Mouse (Mus musculus) embryonic facial prominence, embryonic 11.5 days (tissue): ENCODE results near the gene Cers2. TPM values are rescaled to one million over a fixed set of nuclear protein-coding genes. Genes with fewer than 3 reads are reported as not detected.
A peak's percentile ranks its signal among the peaks of the same experiment; 100 is the strongest.

ENCODE experiments used
- ATAC-seq: fragments of 200-750 bp; cut with Nextera tagmentation; replicated peaks from 2 replicates; pipeline ENCODE4 v1.8.0; 2017; ENCODE audit warnings: low read depth; ENCODE audit not compliant: insufficient number of reproducible peaks, low FRiP score, low TSS enrichment
- DNase-seq: peaks from one replicate; pipeline ENCODE4 v3.0.0-alpha.2; 2015; ENCODE audit warnings: low spot score
- H3K27ac ChIP-seq: fragments of 300-500 bp; sonication (generic); replicated peaks from 2 replicates; pipeline ENCODE4 v1.5.1; 2014; ENCODE audit warnings: mild to moderate bottlenecking, low read depth, low read length, control low read depth
- H3K27me3 ChIP-seq: fragments of 300-500 bp; sonication (generic); 2 replicates; pipeline ENCODE4 v1.6.1; 2014; ENCODE audit warnings: mild to moderate bottlenecking, low read length, moderate library complexity, mixed read lengths; ENCODE audit not compliant: control insufficient read depth, insufficient read depth
- H3K36me3 ChIP-seq: fragments of 300-500 bp; sonication (generic); replicated peaks from 2 replicates; pipeline ENCODE4 v1.6.1; 2014; ENCODE audit warnings: low read depth, mild to moderate bottlenecking, low read length, moderate library complexity, mixed read lengths; ENCODE audit not compliant: control insufficient read depth, insufficient read depth
- H3K4me1 ChIP-seq: fragments of 300-500 bp; sonication (generic); 2 replicates; pipeline ENCODE4 v1.6.1; 2014; ENCODE audit warnings: low read length, mixed read lengths; ENCODE audit not compliant: control insufficient read depth, insufficient read depth
- H3K4me2 ChIP-seq: fragments of 300-500 bp; sonication (generic); 2 replicates; pipeline ENCODE4 v1.6.1; 2014; ENCODE audit warnings: low read depth, mild to moderate bottlenecking, control low read depth, low read length, moderate library complexity
- H3K4me3 ChIP-seq: fragments of 300-500 bp; sonication (generic); 2 replicates; pipeline ENCODE4 v1.5.1; 2014; ENCODE audit warnings: low read depth, low read length, control low read depth
- H3K9ac ChIP-seq: fragments of 300-500 bp; sonication (generic); replicated peaks from 2 replicates; pipeline ENCODE4 v1.6.1; 2014; ENCODE audit warnings: mild to moderate bottlenecking, control low read depth, low read length
- H3K9me3 ChIP-seq: fragments of 300-500 bp; sonication (generic); replicated peaks from 2 replicates; pipeline ENCODE4 v1.6.1; 2016; ENCODE audit warnings: mild to moderate bottlenecking, low read length, inconsistent platforms, mixed read lengths; ENCODE audit not compliant: control insufficient read depth
- WGBS: fragments of 180-500 bp; shearing (Covaris S2); extraction: QIAGEN DNeasy Blood & Tissue Kit; methylation state at CpG from one replicate; pipeline ENCODE4 v1.1.7; 2014; 5-methylcytosine and 5-hydroxymethylcytosine counted together
- polyA plus RNA-seq: library from polyadenylated mRNA; unstranded; fragments of >200 nt; fragmentation: Nextera tagmentation; extraction: Ambion mirVana; gene quantifications from 2 replicates; pipeline ENCODE4 v1.2.1, GENCODE M21; 2014

Cers2 gene
- polyA plus RNA-seq, 1 experiment from 2014 or later = 117 TPM

- no peak for ATAC-seq
- WGBS = 82% methylated on average over 3 of the region's 3 CpGs
These were observed 13.3 kb upstream of the Cers2 start for GRCm38 (mm10) chr3:95301204-95301796.

DNA sequence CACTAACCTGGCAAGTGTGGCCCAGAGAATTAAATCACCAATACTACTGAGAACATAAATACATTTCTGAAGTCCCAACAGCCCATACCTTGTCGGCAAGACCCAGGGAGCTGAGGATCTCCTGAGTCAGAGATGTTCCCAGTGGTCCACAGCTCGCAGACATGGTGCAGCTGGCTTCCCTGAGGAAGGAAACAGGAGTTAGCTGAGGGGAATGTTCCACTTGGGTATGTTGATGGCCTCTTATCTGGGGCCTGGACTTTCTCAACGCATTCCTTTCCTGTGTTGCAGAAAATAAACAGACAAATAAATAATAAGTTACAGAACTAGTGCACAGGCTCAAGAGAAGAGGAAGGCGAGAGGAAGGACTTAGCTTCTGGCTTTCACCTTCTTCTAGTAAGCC is 8.3 kb upstream of the Cers2 start:
- no peak overlapping the region for H3K4me3 ChIP-seq
- ATAC-seq = no peak
- 87% methylated on average over 4 of the region's 4 CpGs for WGBS
- H3K27me3 ChIP-seq = no peaks in the 10 kb centered on the region
- H3K27ac ChIP-seq = no peak overlapping the region
- no peak overlapping the region for H3K4me2 ChIP-seq
- H3K9ac ChIP-seq = no peak overlapping the region
- no peak for DNase-seq
- no peaks in the 10 kb centered on the region for H3K4me1 ChIP-seq
- no peaks in the 10 kb centered on the region for H3K9me3 ChIP-seq
- H3K36me3 ChIP-seq = no peaks in the 10 kb centered on the region

More at GRCm38 (mm10) chr3:95301204-95301796, 13.3 kb upstream of the Cers2 start:
- H3K4me1 ChIP-seq = no peaks in the 10 kb centered on the region
- H3K9ac ChIP-seq = no peak overlapping the region
- no peak overlapping the region for H3K4me2 ChIP-seq
- no peaks in the 10 kb centered on the region for H3K36me3 ChIP-seq
- no peak for DNase-seq
- H3K9me3 ChIP-seq = no peaks in the 10 kb centered on the region
- no peaks in the 10 kb centered on the region for H3K27me3 ChIP-seq
- H3K4me3 ChIP-seq = no peak overlapping the region
- H3K27ac ChIP-seq = no peak overlapping the region

DNA sequence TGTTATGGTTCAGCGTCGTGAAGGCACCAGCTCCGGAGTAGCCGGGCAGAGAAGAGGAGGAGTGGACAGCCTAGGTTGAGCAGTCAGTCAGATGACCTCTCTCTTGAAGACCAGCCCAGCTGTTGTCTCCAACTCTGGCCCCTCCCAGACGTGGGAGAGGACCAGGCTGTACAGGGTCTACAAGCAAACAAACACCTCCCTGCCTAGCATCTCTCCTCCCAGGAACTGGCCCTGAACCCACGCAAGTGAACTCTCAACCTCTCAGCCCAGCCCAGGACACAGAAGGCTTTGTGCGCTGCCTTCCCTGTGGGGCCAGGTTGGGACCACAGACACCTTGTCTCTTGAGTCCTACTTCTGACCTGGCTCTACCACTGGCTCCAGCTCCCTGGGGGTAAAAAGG is 7.5 kb upstream of the Cers2 start, which contains the start of gene Anxa9:
Gene Anxa9, minus strand, starts transcription at position 77 of the 400 bp plus-strand sequence.
- Histone ChIP-seq H3K4me2 (no peak within 1 kb of the TSS), H3K27ac (no peak within 1 kb of the TSS), H3K9ac (no peak within 1 kb of the TSS), H3K4me3 (no peak within 1 kb of the TSS), H3K36me3 (no peaks in the 10 kb centered on the region), H3K27me3 (no peaks in the 10 kb centered on the region), H3K9me3 (no peaks in the 10 kb centered on the region), H3K4me1 (no peaks in the 10 kb centered on the region)
- DNase-seq = no peak
- 56% methylated on average over 7 of the region's 7 CpGs for WGBS
- ATAC-seq = no peak

DNA sequence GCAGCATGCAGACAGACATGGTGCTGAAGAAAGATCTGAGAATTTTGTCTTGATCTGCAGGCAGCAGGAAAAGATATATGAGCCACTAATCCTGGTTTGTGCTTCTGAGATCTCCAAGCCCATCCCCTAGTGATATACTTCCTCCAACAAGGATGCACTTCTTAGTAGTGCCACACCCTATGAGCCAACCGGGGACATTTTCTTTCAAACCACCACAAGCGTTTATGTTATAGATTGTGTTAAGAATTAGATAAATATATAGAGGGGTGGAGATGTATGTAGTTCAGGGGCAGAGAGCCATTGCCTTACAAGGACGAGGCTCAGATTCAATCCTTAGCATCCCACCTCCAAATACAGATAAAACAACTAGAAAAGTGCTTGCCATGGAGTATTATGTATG is 4.1 kb upstream of the Cers2 start:
- Histone ChIP-seq H3K4me1 (no peaks in the 10 kb centered on the region), H3K27ac (no peak overlapping the region), H3K36me3 (no peaks in the 10 kb centered on the region), H3K4me3 (no peak overlapping the region), H3K27me3 (no peaks in the 10 kb centered on the region), H3K4me2 (no peak overlapping the region), H3K9me3 (no peaks in the 10 kb centered on the region), H3K9ac (no peak overlapping the region)
- WGBS = 67% methylated on average over 3 of the region's 3 CpGs
- DNase-seq = no peak
- no peak for ATAC-seq

GRCm38 (mm10) chr3:95310968-95311882 is 3.4 kb upstream of the Cers2 start:
- Histone ChIP-seq H3K4me2 (no peak overlapping the region), H3K9me3 (no peaks in the 10 kb centered on the region), H3K27ac (no peak overlapping the region), H3K9ac (no peak overlapping the region), H3K4me3 (no peak overlapping the region), H3K27me3 (no peaks in the 10 kb centered on the region), H3K4me1 (no peaks in the 10 kb centered on the region), H3K36me3 (no peaks in the 10 kb centered on the region)
- 63% methylated on average over 9 of the region's 9 CpGs for WGBS
- ATAC-seq (no peak), DNase-seq (peak; percentile 84)

DNA sequence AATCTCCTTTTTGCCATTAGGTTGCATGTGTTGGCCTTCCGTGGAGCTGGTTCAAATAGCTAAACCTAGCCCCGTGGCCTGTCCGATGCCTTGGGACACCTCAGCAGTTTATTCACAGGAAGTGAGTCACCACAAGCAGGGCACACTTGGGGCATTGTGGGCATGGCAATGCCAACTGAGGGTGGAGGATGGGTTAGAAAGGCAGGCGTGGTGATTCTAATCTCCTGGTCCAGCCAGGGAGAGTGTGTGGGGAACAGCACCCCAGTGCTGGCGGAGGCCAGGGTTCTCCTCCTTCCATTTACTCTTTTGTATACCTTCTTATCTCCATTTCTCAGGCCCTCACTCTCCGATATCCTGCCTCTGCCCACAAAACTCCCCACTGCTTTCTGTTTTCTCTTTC is 2.0 kb upstream of the Cers2 start:
- 80% methylated on average over 6 of the region's 6 CpGs for WGBS
- no peaks in the 10 kb centered on the region for H3K27me3 ChIP-seq
- DNase-seq (no peak), ATAC-seq (no peak)
- H3K9me3 ChIP-seq = no peaks in the 10 kb centered on the region
- no peaks in the 10 kb centered on the region for H3K36me3 ChIP-seq
- H3K9ac ChIP-seq = no peak overlapping the region
- H3K4me2 ChIP-seq = no peak overlapping the region
- no peak overlapping the region for H3K27ac ChIP-seq
- H3K4me1 ChIP-seq = no peaks in the 10 kb centered on the region; the same call in 1 of the 2 replicates
- H3K4me3 ChIP-seq = no peak overlapping the region

DNA sequence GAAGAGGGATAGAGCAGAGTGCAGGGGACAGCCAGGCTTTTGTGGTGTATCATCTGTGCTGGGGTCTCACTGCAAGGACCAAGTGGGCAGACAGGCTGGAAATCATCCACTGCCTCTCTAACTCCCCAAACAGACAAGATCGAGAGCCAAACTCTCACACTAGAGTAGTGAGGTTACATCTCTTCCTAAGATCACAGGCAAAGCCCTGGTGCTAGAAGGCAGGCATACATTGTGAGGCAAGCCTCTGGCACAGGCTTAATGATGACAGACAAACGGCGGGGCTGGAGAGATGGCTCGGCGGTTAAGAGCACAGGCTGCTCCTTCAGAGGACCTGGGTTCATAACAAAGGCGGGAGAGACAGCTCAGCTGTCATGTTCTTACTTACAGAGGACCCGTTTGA is 1.1 kb upstream of the Cers2 start:
- DNase-seq (no peak), ATAC-seq (no peak)
- no peak overlapping the region for H3K27ac ChIP-seq
- no peaks in the 10 kb centered on the region for H3K9me3 ChIP-seq
- H3K4me1 ChIP-seq = no peaks in the 10 kb centered on the region; the same call in 1 of the 2 replicates
- no peaks in the 10 kb centered on the region for H3K27me3 ChIP-seq
- no peaks in the 10 kb centered on the region for H3K36me3 ChIP-seq
- H3K4me2 ChIP-seq = no peak overlapping the region
- H3K4me3 ChIP-seq = no peak overlapping the region
- no peak overlapping the region for H3K9ac ChIP-seq
- WGBS = 43% methylated on average over 7 of the region's 7 CpGs

DNA sequence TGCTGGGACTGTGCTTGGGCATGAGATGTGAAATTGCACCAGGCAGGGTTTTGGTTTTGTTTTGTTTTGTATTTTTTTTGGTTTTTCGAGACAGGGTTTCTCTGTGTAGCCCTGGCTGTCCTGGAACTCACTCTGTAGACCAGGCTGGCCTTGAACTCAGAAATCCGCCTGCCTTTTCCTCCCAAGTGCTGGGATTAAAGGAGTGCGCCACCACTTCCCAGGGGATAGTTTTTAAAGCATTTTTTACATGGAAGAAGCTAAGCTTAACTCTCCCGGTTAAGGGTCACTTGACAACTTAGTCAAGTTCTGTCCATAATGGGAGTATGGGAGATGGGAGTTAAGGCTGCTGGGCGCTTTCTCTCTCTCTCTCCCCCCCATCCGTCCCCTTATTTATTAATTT is 516 bp upstream of the Cers2 start:
- ATAC-seq (no peak), DNase-seq (no peak)
- Histone ChIP-seq H3K36me3 (no peaks in the 10 kb centered on the region), H3K27ac (no peak overlapping the region), H3K4me2 (no peak overlapping the region; the same call in 1 of the 2 replicates), H3K9me3 (no peaks in the 10 kb centered on the region), H3K27me3 (no peaks in the 10 kb centered on the region), H3K4me1 (no peaks in the 10 kb centered on the region; the same call in none of the 2 replicates), H3K4me3 (no peak overlapping the region), H3K9ac (no peak overlapping the region; the same call in 1 of the 2 replicates)
- WGBS = 59% methylated on average over 6 of the region's 6 CpGs
